Mouse (Mus musculus): ENCODE measurements around the gene Prkd3.

DNA sequence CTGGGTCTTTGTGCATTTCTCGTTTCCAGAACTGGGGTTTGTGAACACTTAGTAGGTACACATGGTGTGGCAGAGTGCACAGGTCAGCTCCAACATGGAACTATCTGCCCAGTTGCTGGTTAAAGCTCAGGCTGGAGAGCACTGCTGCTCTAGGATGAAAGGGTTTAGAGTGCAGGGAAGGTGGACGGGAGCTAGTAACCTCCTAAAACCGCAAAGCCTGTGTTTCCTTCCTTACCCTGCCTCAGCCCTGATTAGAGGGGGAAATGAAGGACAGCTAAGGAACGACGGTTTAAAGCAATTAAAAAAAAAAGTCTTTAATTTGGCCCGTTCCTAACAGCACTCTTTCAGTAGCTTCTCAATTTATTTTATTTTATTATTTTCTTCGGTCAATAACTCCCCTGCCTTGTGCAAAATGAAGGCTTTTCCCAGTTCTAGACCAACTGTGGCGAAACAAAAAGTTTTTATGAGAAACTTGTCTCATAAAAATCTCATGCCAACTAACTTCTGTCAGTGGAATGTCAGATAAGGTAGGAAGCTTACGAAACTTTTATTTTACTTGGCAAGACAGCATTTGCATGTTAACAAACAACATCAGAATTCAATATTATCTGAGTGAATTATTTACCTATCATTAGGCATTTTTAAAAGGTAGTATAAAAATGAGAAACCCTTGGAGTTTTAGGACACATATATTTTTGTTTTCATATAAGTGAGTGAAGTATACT lies 28.2 kb downstream of the Prkd3 start:
- TF ChIP-seq POLR2A (IDR thresholded peaks at IDR 0.05; ENCODE audit: borderline replicate concordance, extremely low read depth, insufficient read depth, insufficient read length, poor library complexity, severe bottlenecking) (no peak), CTCF (IDR thresholded peaks at IDR 0.05; ENCODE audit: borderline replicate concordance, extremely low read depth, insufficient read depth, insufficient read length) (no peak)

Data from brain, embryonic 14.5 days (tissue).